Comparison of ENCODE assay signal across 8 mouse cellular contexts in genomic region chr3:26152510-26153035, GRCm38 (mm10).
A peak's percentile ranks its signal among the peaks of the same experiment; 100 is the strongest.
DNase-seq lines count a peak whose midpoint lies in the region; ATAC-seq lines count a peak whose summit lies in the region.

No protein-coding gene starts in this region.

- no peak for DNase-seq in lung, postnatal 4 days
- peak; percentile 32 for DNase-seq in embryo, embryonic 10 days (ENCODE audit: low spot score)
- DNase-seq in left cerebral cortex, postnatal 10 days (ENCODE audit: extremely low spot score in 1 of 2, low spot score in 2 of 2), result peak; percentile 32 to 35
- DNase-seq in natural killer cell, adult 2 months (ENCODE audit: low spot score in 2 of 2), result no peak
- no peak for DNase-seq in B cell, adult 2 months

- H3K4me3 ChIP-seq in lung, embryonic 15.5 days, result peak overlapping the region; percentile 42
- H3K4me3 ChIP-seq in heart, embryonic 16.5 days (ENCODE audit: low read length), result peak overlapping the region; percentile 60
- H3K4me3 ChIP-seq in neural tube, embryonic 12.5 days, result peak overlapping the region; percentile 49

- no peak overlapping the region for H3K27ac ChIP-seq in lung, embryonic 15.5 days
- no peak overlapping the region for H3K27ac ChIP-seq in heart, embryonic 16.5 days (ENCODE audit: low read length)
- H3K27ac ChIP-seq in neural tube, embryonic 12.5 days, result no peak overlapping the region

- H3K9me3 ChIP-seq in lung, embryonic 15.5 days, result no peaks in the 10 kb centered on the region
- H3K9me3 ChIP-seq in heart, embryonic 16.5 days (replicated peaks; ENCODE audit: control insufficient read depth, low read length), result no peaks in the 10 kb centered on the region
- no peaks in the 10 kb centered on the region for H3K9me3 ChIP-seq in neural tube, embryonic 12.5 days

- no peak for ATAC-seq in lung, embryonic 15.5 days (ENCODE audit: borderline replicate concordance, extremely low read depth, low FRiP score, low TSS enrichment)
- no peak for ATAC-seq in heart, embryonic 16.5 days (replicated peaks; ENCODE audit: extremely low read depth, insufficient read depth, low FRiP score)
- ATAC-seq in neural tube, embryonic 12.5 days (ENCODE audit: low FRiP score, low read depth), result 0 out of 2 replicates have a peak, but pooled peaks have one; percentile 34

- H3K9ac ChIP-seq in lung, embryonic 15.5 days, result peak overlapping the region; percentile 29; the same call in 1 of the 2 replicates
- peak overlapping the region; percentile 58 for H3K9ac ChIP-seq in heart, embryonic 16.5 days (ENCODE audit: low read length)
- H3K9ac ChIP-seq in neural tube, embryonic 12.5 days, result peak overlapping the region; percentile 63

- intact Hi-C loops in left cerebral cortex, postnatal 10 days (cut with DNase I), result loop anchor here (10.0 kb wide), 1 partner anchor 148 kb away; no protein-coding TSS in a partner anchor

- WGBS in lung, embryonic 15.5 days, result 7% methylated on average over 10 of the region's 10 CpGs
- WGBS in heart, embryonic 16.5 days, result 2% methylated on average over 10 of the region's 10 CpGs
- 2% methylated on average over 10 of the region's 10 CpGs for WGBS in neural tube, embryonic 12.5 days

- H3K4me2 ChIP-seq in lung, embryonic 15.5 days, result peak overlapping the region; percentile 89
- H3K4me2 ChIP-seq in heart, embryonic 16.5 days (ENCODE audit: low read depth, low read length), result peak overlapping the region; percentile 79
- peak overlapping the region; percentile 73 for H3K4me2 ChIP-seq in neural tube, embryonic 12.5 days (replicated peaks)

- peaks cover 15% of the 10 kb centered on the region; the same call in 1 of the 2 replicates for H3K27me3 ChIP-seq in lung, embryonic 15.5 days
- H3K27me3 ChIP-seq in heart, embryonic 16.5 days (ENCODE audit: control insufficient read depth, insufficient read depth, low read length), result peaks cover 2% of the 10 kb centered on the region; the same call in 1 of the 2 replicates
- H3K27me3 ChIP-seq in neural tube, embryonic 12.5 days (replicated peaks), result no peaks in the 10 kb centered on the region

- H3K4me1 ChIP-seq in lung, embryonic 15.5 days, result peaks cover 6% of the 10 kb centered on the region; the same call in 1 of the 2 replicates
- H3K4me1 ChIP-seq in heart, embryonic 16.5 days (ENCODE audit: control insufficient read depth, insufficient read depth, low read length), result 0 out of 2 replicates have a peak, but pooled peaks cover 2% of the 10 kb centered on the region
- H3K4me1 ChIP-seq in neural tube, embryonic 12.5 days, result 0 out of 2 replicates have a peak, but pooled peaks cover 3% of the 10 kb centered on the region

- no peaks in the 10 kb centered on the region for H3K36me3 ChIP-seq in lung, embryonic 15.5 days
- no peaks in the 10 kb centered on the region for H3K36me3 ChIP-seq in heart, embryonic 16.5 days (ENCODE audit: control insufficient read depth, insufficient read depth)
- no peaks in the 10 kb centered on the region for H3K36me3 ChIP-seq in neural tube, embryonic 12.5 days

Comparison
In these comparisons a context has a peak if more than half of its experiments do, and no peak if none do; other contexts are left out.
1. DNase-seq: peak in embryo, embryonic 10 days (single experiment) and left cerebral cortex, postnatal 10 days (2 of 2); none in lung, postnatal 4 days (0 of 2), natural killer cell, adult 2 months (0 of 2) and B cell, adult 2 months (0 of 2).
2. Peak in every context shown above with its lines, with median percentiles within 50 percentile points of each other: H3K4me2 ChIP-seq, H3K4me3 ChIP-seq and H3K9ac ChIP-seq.